Mouse (Mus musculus) gastrocnemius, adult 8-10 months (tissue): Measurements from ENCODE around the gene Fgfr2. TPM values are rescaled to one million over a fixed set of nuclear protein-coding genes. Genes with fewer than 3 reads are reported as not detected.
"Not testable (repeated sequence)": the region's sequence is repeated elsewhere in the genome, so short reads cannot be mapped to it uniquely, and the experiment has no call there.

Experiments
- DNase-seq, 2 experiments: peaks; one replicate each; pipeline ENCODE4 v3.0.0; 2022; ENCODE audit warnings: low spot score in 2 of 2
- total RNA-seq, 4 experiments: library from RNA; stranded (reverse); gene quantifications; 2 replicates each; pipeline ENCODE4 v1.2.4; 2022

Gene Fgfr2
- total RNA-seq, 4 experiments from 2014 or later, result 0.17 to 1.3 (median 0.62) TPM

DNA sequence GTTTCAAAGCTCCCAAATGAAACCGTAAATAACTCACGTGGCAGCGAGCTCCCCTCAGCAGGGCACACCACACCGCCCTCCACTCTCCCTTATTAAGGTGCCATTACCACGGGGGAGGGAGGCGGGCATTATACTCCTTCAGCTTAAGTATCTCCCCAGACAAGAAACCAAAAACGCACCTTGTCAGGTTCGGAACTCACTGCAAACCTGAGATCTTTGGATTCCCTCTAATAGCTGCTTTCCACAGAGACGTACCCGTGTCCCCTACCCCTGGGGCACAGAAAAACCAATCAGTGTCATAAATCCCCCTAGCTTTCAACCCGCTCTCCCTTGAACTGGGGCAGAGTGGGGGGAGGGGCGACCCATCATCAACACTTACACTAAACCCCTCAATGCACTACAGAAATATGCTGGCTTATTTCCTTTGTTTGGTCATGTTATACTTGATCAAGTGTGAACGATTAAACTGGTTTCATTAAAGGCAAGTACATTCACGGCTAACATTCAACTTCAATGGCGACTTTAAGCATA is 2.9 kb downstream of the Fgfr2 start:
- no peak for DNase-seq

DNA sequence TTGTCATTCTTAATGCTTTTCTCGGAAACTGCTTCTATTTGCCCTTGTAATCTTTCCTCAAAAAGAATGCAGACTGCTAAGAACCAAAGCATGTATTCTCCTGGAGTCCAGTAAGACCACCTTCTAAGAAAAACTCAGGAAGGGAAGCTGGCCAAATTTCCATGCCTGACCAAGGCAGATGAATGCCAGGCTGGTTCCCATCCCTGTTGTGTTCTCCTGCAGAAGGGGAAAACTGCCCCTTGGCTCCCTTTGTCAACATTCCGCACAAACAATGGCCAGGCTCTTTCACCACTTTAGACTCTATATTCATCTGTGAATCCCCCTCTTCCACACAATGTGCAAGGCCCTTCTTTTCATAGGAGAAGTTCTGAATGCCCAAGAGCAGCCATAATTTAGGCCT is 5.3 kb downstream of the Fgfr2 start:
- DNase-seq, result no peak

DNA sequence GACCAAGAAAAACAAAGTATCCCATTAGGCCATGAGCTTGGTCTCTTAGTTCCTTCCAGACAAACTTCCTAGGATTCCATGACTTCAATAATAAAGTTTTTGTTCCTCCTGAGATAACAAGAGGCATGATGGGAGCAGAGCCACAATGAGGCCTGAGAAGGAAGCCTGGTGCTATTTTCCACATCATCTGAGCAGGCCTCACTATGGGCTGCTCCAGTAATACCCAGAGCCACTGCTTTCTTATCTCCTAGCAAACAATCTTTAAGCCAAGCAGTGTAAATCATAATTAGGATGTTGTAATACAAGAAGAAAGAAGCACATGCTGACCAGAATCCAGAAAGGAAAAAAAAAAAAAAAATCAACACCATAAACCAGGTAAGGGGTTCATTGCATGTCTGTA is 6.6 kb downstream of the Fgfr2 start:
- no peak for DNase-seq

DNA sequence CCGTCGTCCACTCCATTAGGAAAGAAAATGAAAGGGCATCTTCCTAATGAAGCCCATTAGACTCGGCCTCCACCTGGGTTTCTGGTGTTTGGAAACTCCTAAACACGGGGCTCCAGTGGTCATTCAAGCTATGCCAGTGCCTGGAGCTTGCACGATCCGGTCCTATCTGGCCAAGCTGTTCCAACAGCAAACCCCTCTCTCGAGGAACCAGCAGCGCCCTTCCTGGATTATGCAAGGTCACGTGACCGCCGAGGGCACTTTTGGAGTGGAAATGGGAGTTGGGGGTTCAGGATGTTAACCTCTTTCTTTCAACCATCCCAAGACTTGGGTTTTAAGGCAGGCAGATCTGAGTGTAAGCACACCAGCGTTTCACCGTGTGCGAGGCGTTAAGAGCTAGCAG is 7.3 kb downstream of the Fgfr2 start:
- DNase-seq, result no peak

DNA sequence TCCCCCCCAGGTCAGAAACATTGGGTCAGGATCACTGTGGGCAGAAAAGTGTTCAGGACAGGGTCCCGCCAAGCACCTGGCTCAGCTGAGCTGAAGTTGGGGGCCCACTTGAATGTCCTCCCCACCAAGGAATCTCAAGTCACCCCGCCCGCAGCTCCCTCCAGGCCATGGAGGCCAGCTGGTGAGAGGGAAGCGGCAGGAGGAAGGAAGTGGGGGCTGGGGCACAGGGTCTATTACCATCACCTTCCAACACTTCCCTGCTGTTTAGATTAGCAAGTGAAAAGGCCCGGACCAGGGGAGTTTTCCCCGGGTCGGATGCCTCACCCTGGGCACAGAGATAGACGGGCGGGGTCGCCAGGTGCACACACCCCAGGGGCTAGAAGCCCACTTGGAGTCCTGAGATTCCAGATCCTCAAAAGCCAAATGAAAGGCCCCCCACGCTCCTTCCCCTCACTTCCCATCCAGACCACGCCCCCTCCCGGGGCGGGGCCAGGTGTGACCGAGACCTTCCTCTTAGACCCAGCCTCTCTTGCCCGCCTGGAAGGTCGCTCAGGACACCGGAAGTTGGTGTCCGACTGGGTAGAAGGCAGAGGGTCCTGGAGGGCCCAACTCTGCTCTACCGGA is 8.2 kb downstream of the Fgfr2 start:
- DNase-seq, result no peak

DNA sequence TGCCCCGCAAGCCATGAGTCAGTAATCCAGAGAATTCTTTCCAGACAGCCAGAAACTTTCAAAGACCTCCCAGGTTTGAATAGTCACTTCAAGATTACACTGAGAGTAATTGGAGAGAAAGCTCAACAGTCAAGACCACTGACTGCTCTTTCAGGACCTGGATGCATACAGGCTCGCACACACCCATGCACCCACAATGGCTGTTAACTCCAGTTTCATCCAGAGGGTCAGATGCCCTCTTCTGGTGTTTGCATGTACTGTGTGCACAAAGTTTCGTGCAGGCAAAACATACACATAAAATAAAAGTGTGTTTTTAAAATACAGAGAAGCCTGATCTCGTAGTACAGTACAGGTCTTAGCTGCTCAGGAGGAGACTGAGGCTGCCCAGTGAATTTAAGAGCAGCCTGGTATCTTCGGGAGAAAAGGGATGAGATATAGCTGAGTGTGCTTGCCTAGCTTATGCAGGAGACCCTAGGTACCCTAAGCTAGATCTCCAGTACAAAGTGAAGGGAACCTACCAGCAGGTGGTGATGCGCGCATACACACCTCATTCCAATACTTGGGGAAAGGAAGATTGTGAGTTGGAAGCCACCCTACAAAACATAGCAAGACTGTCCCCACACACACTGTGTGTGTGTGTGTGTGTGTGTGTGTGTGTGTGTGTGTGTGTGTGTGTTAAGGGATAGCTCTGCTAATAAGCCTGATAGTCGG is 9.8 kb downstream of the Fgfr2 start:
- no peak for DNase-seq

DNA sequence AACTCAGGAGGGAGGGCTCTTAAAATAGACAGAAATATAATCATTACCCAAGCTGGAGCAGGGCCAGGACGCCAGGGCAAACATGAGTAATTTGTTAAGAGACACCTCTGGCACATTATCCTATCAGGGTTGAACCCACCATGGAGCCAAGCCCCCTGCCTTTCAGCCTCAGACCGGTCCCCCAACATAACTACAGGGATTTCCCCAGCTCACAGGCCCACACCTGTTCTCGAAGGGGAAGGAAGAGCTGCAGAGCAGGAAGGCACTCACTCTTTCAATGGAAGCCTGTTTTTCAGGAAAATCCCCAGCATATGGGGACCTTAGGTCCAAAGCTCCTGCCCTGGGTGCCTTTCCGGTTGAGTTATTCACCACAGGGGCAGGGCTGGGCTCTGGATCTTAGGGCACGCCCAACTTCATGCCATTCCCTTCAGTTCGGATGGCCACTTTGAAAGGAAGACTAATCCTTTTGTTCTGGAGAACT is 10.8 kb downstream of the Fgfr2 start:
- peak in 1 of 2 experiments; percentile 5 for DNase-seq

DNA sequence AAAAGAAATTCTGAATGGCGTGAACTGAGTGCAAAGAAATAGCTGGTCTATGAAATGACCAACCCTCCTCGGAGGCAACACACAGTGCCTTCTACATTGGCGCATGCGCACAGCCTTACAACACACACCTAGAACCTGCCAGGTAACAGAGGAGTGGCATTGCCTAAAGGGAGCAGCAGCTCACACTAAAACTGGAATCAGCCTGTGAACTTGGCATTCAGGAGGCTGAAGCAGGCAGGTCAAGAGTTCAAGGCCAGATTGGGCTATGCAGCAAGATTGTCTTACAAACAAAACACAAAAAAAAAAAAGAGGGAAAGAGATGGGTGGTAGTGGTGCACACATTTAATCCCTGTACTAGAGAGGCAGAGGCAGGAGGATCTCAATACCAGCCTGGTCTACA is 13.7 kb downstream of the Fgfr2 start:
- DNase-seq, result no peak

DNA sequence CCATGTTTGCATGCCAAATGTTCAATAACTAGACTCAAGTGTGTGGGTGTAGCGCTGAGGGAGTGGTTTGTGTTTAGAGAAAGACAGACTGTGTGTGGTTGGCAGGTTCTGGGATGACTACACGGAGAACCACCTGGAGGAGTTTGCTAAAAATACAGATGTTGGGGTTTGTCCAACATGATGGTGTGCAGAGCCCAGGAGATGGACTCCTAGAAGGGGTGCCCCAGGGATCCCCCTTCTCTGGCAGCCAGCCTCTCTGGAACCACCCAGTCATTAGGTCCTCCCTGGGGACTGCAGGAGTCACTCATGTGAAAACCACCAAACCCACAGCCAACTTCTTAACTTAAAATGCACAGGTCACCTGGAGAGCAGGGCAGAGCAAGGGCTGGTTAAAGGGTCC is 14.5 kb downstream of the Fgfr2 start:
- no peak for DNase-seq

DNA sequence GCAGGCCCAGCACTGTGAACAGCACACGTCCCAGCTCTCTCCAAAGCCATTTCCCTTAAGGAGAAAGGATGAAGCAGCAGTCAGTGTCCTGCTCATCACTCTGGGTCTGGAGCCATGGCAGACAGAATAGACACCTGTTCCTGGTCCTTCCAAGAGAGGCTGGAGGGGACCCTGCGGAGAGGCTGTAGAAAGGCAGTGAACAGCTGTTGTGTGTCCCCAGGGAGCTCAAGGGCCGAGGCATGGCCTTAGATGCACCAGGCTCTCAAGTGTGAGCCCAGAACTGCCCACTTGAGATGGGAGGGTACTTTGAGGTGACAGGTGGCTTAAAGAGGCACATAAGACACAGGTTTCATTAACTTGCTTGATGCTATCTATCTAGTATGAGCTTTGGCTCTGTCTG is 20.6 kb downstream of the Fgfr2 start:
- DNase-seq, result peak; percentile 39 to 56

DNA sequence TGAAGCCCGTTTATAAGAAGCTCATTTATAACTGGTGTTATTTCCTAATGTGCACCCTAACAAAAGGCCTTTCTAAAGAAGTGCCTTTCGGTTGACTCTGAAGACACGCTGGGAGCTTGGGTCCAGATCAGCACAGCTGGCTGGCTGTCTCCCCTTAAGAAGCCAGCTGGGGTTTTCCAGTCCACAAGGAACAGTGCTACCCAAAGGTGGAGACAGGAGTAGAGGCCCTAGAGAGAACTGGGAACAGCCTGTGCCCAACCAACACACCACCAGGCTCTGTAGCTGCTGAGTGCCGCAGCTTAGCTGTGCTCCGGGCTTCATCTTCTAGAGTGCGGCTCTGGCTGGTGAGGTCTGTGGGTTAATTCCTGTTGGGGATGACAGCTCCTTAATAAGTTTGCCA is 22.1 kb downstream of the Fgfr2 start:
- DNase-seq, result no peak

DNA sequence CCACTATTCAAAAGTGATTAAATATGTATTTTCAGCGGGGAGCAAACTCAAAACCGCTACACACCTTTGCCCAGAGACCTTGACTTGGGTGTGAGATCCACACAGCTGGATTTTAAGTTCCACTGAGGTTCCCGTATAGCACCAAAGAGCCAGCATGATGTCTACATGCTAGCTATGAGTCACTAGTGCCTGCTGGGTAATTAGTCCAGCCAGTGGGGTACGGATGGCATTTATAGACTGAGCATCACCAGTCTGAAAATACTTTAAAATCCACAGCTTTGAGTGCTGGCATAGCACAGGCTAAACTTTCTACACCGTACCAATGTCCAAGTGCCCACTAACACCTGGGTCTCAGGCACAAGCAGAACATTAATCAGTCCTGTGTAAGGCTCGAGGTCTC is 23.0 kb downstream of the Fgfr2 start:
- DNase-seq, result no peak

DNA sequence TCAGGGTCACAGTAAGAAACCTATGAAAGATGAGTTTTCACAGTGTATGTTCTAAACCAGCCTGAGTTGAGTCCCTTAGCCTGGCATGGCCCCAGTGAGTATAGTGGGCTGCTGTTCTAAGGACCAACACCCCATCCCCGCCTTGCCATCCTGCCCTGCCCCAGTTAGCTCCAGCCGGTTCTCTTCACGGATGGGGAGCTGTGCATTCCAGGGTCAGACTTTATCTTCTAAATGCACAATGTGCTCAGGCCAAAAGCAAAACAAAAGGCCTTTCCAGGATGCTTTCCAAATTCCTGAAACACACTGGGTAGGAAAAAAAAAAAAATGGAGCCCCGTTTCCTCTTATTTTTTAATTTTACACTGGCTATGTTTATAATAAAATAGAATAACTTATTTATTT is 23.9 kb downstream of the Fgfr2 start:
- no peak for DNase-seq

DNA sequence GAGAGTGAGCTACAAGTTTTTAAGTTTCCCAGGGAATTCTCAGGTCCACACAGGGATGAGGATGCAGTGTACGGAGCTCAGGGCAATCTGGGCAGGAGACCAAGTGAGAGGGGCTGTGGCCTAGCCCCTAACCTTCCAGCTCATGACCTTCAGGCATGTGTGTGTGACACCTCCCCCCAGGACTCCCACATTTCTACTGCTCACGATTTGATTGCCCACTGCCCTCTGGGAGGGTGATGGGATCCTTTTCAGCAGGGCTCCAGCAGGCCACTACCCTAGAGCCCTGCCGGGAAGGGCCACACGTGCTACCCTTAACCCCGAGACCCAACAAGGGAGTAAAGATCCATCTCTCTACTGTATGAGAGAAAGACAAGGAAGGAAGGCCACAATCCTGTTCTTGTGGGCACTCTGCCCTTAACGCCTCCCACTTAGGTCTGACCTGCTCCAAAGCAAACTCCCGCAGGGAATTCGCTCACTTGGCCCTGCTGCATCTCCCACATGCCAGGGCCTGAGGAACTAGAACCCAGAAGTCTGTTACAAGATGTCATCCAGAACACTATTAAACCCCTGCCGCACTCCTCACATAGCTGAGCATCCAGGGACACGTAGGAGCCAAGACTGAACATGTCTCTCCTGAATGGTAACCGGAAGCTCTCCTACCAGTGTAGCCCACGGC is 24.9 kb downstream of the Fgfr2 start:
- DNase-seq, result no peak

DNA sequence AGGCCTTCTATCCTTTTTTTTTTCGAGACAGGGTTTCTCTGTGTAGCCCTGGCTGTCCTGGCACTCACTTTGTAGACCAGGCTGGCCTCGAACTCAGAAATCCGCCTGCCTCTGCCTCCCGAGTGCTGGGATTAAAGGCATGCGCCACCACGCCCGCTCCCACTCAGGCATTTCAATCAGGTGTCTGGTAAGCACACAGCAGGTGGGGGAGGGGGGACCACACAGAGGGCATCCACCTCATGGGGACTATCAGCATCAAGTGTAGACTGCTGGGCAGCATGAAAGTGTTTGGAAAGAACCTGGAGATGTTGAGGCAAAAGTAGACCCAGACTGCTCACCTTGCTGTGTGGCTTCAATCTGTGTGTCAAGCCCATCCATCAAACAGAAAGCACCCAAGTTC is 27.5 kb downstream of the Fgfr2 start:
- not testable (repeated sequence) for DNase-seq

DNA sequence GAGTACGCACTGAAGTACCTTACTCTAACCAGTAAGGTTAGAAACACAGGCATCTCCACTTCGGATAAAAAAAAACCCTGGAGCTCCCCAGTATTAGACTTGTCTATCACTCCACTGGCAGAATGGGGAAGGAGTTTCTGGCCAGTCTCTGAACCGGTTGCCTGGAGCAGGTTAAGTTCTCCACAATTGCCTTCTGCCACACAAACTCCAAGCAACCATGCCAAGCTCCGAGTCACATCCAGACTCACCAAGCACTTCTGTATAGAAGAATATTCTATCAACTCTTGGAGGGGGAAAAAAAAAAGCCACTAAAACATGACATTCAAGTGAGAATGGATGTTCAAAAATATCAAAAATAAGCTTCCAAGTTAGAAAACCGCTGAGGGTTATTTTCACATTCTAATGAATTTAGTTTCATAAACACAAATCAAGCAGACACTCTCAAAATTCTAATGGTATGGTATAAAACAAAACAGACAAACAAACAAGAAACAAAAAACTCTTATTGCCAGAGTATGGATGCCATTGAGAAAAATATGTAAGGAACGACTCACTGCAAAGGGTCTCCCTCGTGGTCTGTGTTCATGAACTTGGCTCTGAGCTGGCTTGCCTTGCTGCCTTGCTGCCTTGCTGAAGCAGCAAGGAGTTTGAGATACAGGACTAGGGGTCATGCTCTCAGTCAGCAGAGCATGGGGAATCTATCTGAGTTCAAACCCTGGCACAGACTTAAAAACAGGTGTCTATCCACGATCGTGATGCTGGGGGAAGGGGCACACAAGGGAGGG is 28.2 kb downstream of the Fgfr2 start:
- DNase-seq, result no peak

DNA sequence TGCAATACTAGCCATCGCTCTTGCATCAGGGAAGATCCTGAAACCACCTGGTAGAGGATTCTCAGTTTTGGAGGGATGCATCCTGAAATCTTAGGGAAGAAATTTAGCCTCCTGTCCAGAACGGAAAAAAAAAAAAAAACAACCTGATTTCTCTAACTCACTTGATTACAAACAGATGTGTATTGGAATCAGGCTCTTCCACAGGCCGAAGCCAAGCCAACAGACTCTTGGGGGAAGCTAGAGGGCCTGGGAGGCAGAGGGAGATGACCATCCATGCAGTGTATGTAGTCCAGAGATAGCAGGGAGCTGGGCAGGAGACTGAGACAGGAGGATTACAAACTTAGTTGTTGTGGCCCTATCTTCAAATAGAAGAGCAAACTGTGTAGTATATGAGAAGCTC is 29.0 kb downstream of the Fgfr2 start:
- no peak for DNase-seq

DNA sequence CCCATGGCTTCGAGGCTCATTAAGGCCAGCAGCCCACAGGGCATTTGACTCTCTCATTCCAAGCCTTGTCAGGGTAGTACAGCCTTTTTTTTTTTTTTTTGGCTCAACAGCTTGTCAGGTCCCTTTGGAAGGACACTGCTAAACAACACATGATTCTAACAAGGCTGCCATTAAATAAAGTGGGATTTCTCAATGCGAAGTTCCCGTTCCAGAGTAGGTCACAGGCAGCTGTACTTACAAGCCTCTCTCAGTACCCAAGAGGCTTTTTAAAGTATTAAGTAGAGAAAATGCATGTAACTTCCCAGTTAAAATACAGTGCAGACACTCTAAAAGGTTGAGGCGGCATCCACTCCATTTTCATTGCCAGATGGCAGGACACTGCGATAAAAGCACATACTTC is 29.4 kb downstream of the Fgfr2 start:
- no peak for DNase-seq

DNA sequence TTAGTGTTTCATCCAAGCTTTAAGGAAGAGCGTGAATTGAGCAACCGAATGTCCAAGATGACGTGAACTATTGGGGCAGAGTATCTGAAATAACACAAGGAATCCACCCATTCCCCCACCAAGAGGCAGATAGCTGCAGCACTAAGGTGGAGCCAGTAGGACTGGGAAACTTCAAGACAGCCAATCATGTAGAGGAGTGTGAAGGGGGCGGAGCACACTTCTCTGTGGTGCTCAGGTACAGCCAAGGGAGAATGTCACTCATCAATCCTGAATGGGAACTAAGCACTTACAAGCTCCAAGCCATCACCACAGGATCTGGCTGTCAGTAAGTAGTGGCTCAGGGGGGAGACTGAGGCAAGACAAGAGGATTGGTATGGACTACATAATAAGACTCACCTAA is 32.5 kb downstream of the Fgfr2 start:
- no peak for DNase-seq

DNA sequence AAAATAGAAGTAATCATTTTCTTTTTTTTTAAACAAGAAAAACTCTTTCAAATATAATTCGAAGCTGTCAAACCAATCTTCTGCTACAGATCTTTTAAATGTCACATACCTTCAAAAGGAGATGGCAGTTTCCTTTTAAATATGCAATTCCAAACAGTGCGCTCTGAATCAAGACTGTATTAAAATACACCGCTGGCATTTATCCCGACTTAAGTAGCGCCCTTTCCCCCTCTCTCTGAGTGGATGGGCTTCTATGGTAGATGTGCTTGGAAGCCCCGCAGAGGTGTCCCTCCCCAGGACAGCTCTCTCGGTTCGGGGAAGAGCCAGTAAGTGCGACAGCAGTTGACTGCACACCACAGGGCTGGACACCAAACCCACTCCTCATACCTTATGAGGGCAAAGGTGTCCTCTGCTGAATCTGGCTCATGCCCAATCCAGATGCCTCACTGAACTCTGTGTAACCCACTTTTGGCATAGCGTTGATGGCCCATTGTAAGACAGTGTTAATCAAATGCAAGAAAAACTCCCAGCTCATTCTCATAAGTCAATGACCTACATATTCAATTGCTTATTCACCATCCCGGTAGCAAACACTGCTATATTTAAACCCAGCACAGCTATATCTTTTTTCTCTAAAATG is 33.4 kb downstream of the Fgfr2 start:
- DNase-seq, result no peak

DNA sequence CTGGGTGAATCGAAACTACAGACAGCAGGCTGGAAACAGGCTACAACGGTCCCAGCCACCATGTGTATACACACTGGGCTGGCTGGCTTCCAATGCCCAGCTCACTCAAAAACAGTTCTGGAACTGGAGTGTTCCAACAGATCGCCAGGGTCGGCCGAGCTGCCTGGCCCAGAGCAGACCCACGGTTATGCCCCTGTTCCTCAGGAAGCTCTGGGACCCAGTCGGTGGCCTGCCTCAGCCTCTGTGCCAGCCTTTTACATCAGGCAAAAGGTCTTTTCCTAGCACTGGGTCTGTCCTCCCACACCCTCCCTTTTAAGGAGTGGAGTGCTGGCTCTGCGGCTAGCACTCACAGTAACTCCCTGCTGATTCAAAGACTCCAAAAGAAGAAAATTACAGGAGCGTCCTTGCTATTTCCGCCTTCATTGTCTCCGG is 34.3 kb downstream of the Fgfr2 start:
- DNase-seq, result peak; percentile 24 to 53
